Mouse (Mus musculus) lung, embryonic 14.5 days (tissue): ENCODE data around the gene Tmem102. TPM values are rescaled to one million over a fixed set of nuclear protein-coding genes. Genes with fewer than 3 reads are reported as not detected.

Experiments
- ATAC-seq: fragments of 200-750 bp; cut with Nextera tagmentation; 2 replicates; pipeline ENCODE4 v1.8.0; 2017; ENCODE audit warnings: mild to moderate bottlenecking, moderate TSS enrichment, moderate library complexity; ENCODE audit not compliant: insufficient read depth
- DNase-seq: peaks from one replicate; pipeline ENCODE4 v3.0.0-alpha.2; 2015
- H3K27ac ChIP-seq: fragments of 300-500 bp; sonication (generic); 2 replicates; pipeline ENCODE4 v1.5.1; 2014; ENCODE audit warnings: low read depth, mild to moderate bottlenecking, moderate library complexity
- H3K27me3 ChIP-seq: fragments of 300-500 bp; sonication (generic); 2 replicates; pipeline ENCODE4 v1.6.1; 2014; ENCODE audit warnings: low read length, control low read depth; ENCODE audit not compliant: insufficient read depth
- H3K36me3 ChIP-seq: fragments of 300-500 bp; sonication (generic); 2 replicates; pipeline ENCODE4 v1.6.1; 2014; ENCODE audit warnings: control low read depth; ENCODE audit not compliant: insufficient read depth
- H3K4me1 ChIP-seq: fragments of 300-500 bp; sonication (generic); 2 replicates; pipeline ENCODE4 v1.6.1; 2014; ENCODE audit warnings: antibody characterized with exemption, control low read depth; ENCODE audit not compliant: insufficient read depth
- H3K4me2 ChIP-seq: fragments of 300-500 bp; sonication (generic); 2 replicates; pipeline ENCODE4 v1.6.1; 2014; ENCODE audit warnings: mild to moderate bottlenecking
- H3K4me3 ChIP-seq: fragments of 300-500 bp; sonication (generic); 2 replicates; pipeline ENCODE4 v1.5.1; 2014; ENCODE audit warnings: low read depth, low read length
- H3K9ac ChIP-seq: fragments of 300-500 bp; sonication (generic); 2 replicates; pipeline ENCODE4 v1.6.1; 2014
- H3K9me3 ChIP-seq: fragments of 300-500 bp; sonication (generic); 2 replicates; pipeline ENCODE4 v1.6.1; 2016; ENCODE audit warnings: low read depth, low read length, control low read depth
- CTCF ChIP-seq: IDR thresholded peaks from 2 replicates; pipeline ENCODE4 v1.5.1; 2016; ENCODE audit warnings: antibody characterized with exemption, low read depth
- WGBS: fragments of 180-500 bp; shearing (Covaris S2); extraction: QIAGEN DNeasy Blood & Tissue Kit; methylation state at CpG from one replicate; pipeline ENCODE4 v1.1.7; 2014; 5-methylcytosine and 5-hydroxymethylcytosine counted together
- polyA plus RNA-seq: library from polyadenylated mRNA; unstranded; fragments of >200 nt; fragmentation: Nextera tagmentation; extraction: Ambion mirVana; gene quantifications from 2 replicates; pipeline ENCODE4 v1.2.1, GENCODE M21; 2014

The Tmem102 gene
- polyA plus RNA-seq, 1 experiment from 2014 or later, result 5.0 TPM

GRCm38 (mm10) chr11:69803786-69804651, 1.4 kb downstream of the Tmem102 start:
- Histone ChIP-seq H3K36me3 (no peaks in the 10 kb centered on the region), H3K27ac (0 out of 2 replicates have a peak overlapping the region, but pooled peaks have one; percentile 6), H3K9me3 (no peaks in the 10 kb centered on the region), H3K4me3 (peak overlapping the region; percentile 52), H3K4me2 (peak overlapping the region; percentile 97), H3K27me3 (peaks cover 45% of the 10 kb centered on the region), H3K4me1 (peaks cover 38% of the 10 kb centered on the region), H3K9ac (peak overlapping the region; percentile 54)
- peak; percentile 51 for TF ChIP-seq CTCF
- peak; percentile 88 for DNase-seq
- 2% methylated on average over 60 of the region's 60 CpGs for WGBS
- ATAC-seq, result peak; percentile 62

- TF ChIP-seq CTCF, result no peak
Observed at GRCm38 (mm10) chr11:69803328-69803727, 2.1 kb downstream of the Tmem102 start.

GRCm38 (mm10) chr11:69802648-69803105, 2.7 kb downstream of the Tmem102 start:
- H3K4me1 ChIP-seq, result peaks cover 40% of the 10 kb centered on the region

More at GRCm38 (mm10) chr11:69803328-69803727, 2.1 kb downstream of the Tmem102 start:
- Histone ChIP-seq H3K9me3 (no peaks in the 10 kb centered on the region), H3K27me3 (peaks cover 45% of the 10 kb centered on the region), H3K4me1 (peaks cover 40% of the 10 kb centered on the region), H3K4me3 (peak overlapping the region; percentile 52), H3K4me2 (peak overlapping the region; percentile 97), H3K27ac (0 out of 2 replicates have a peak overlapping the region, but pooled peaks have one; percentile 12), H3K36me3 (no peaks in the 10 kb centered on the region), H3K9ac (peak overlapping the region; percentile 54)
- 3% methylated on average over 12 of the region's 12 CpGs for WGBS
- no peak for DNase-seq
- ATAC-seq, result peak; percentile 8; the same call in 1 of the 2 replicates

GRCm38 (mm10) chr11:69801379-69801977, 3.9 kb downstream of the Tmem102 start, which contains the start of gene Fgf11:
Fgf11 (minus strand) TSS chr11:69801857.
- H3K27me3 ChIP-seq, result peaks cover 45% of the 10 kb centered on the region
- WGBS, result under 1% methylated on average over 33 of the region's 33 CpGs
- peaks cover 40% of the 10 kb centered on the region for H3K4me1 ChIP-seq

More at GRCm38 (mm10) chr11:69802648-69803105, 2.7 kb downstream of the Tmem102 start:
- peak overlapping the region; percentile 55 for H3K9ac ChIP-seq
- peak overlapping the region; percentile 52 for H3K4me3 ChIP-seq
- no peak overlapping the region for H3K27ac ChIP-seq
- TF ChIP-seq CTCF, result no peak
- H3K9me3 ChIP-seq, result no peaks in the 10 kb centered on the region
- DNase-seq (peak; percentile 88), ATAC-seq (peak; percentile 13; the same call in 1 of the 2 replicates)
- H3K27me3 ChIP-seq, result peaks cover 45% of the 10 kb centered on the region
- H3K4me2 ChIP-seq, result peak overlapping the region; percentile 97
- no peaks in the 10 kb centered on the region for H3K36me3 ChIP-seq
- WGBS, result 0% methylated on average over 32 of the region's 33 CpGs

GRCm38 (mm10) chr11:69800392-69801197, 4.8 kb downstream of the Tmem102 start:
- peak; percentile 55 for ATAC-seq
- Histone ChIP-seq H3K4me1 (peaks cover 43% of the 10 kb centered on the region), H3K4me3 (peak overlapping the region; percentile 52), H3K27me3 (peaks cover 42% of the 10 kb centered on the region), H3K4me2 (peak overlapping the region; percentile 97), H3K9ac (peak overlapping the region; percentile 55), H3K9me3 (no peaks in the 10 kb centered on the region), H3K36me3 (no peaks in the 10 kb centered on the region), H3K27ac (peak overlapping the region; percentile 71)
- no peak for TF ChIP-seq CTCF
- WGBS, result under 1% methylated on average over 35 of the region's 36 CpGs
- DNase-seq, result peak; percentile 85

More at GRCm38 (mm10) chr11:69801379-69801977, 3.9 kb downstream of the Tmem102 start, which contains the start of gene Fgf11:
- H3K4me3 ChIP-seq, result peak within 1 kb of the TSS; percentile 52
- DNase-seq (no peak), ATAC-seq (no peak)
- no peak for TF ChIP-seq CTCF
- no peaks in the 10 kb centered on the region for H3K9me3 ChIP-seq
- peak within 1 kb of the TSS; percentile 97 for H3K4me2 ChIP-seq
- H3K27ac ChIP-seq, result peak within 1 kb of the TSS; percentile 71
- peak within 1 kb of the TSS; percentile 55 for H3K9ac ChIP-seq
- no peaks in the 10 kb centered on the region for H3K36me3 ChIP-seq

- ATAC-seq (no peak), DNase-seq (peak; percentile 53)
- H3K27ac ChIP-seq, result peak overlapping the region; percentile 71; the same call in 1 of the 2 replicates
- no peaks in the 10 kb centered on the region for H3K36me3 ChIP-seq
- no peak for TF ChIP-seq CTCF
- peaks cover 43% of the 10 kb centered on the region for H3K4me1 ChIP-seq
- peak overlapping the region; percentile 52 for H3K4me3 ChIP-seq
- peak overlapping the region; percentile 97 for H3K4me2 ChIP-seq
- H3K9me3 ChIP-seq, result no peaks in the 10 kb centered on the region
- under 1% methylated on average over 11 of the region's 11 CpGs for WGBS
- H3K9ac ChIP-seq, result peak overlapping the region; percentile 55; the same call in 1 of the 2 replicates
- peaks cover 37% of the 10 kb centered on the region for H3K27me3 ChIP-seq
Observed at GRCm38 (mm10) chr11:69800138-69800391, 5.4 kb downstream of the Tmem102 start.
